Mouse (Mus musculus) midbrain, embryonic 11.5 days (tissue): Measurements from ENCODE around the gene Hsd11b2. TPM values are rescaled to one million over a fixed set of nuclear protein-coding genes. Genes with fewer than 3 reads are reported as not detected.
A peak's percentile ranks its signal among the peaks of the same experiment; 100 is the strongest.
"Not testable (repeated sequence)": the region's sequence is repeated elsewhere in the genome, so short reads cannot be mapped to it uniquely, and the experiment has no call there.

ENCODE experiments used
- ATAC-seq: fragments of 200-750 bp; cut with Nextera tagmentation; 2 replicates; pipeline ENCODE4 v1.8.0; 2017; ENCODE audit warnings: moderate TSS enrichment, moderate library complexity; ENCODE audit not compliant: low FRiP score
- DNase-seq: peaks from one replicate; pipeline ENCODE4 v3.0.0; 2015; ENCODE audit warnings: low spot score; ENCODE audit errors: missing footprints
- H3K27ac ChIP-seq: fragments of 300-500 bp; sonication (generic); 2 replicates; pipeline ENCODE4 v1.5.1; 2014; ENCODE audit warnings: low read depth, low read length
- H3K27me3 ChIP-seq: fragments of 300-500 bp; sonication (generic); 2 replicates; pipeline ENCODE4 v1.6.1; 2014; ENCODE audit warnings: mild to moderate bottlenecking, low read length, moderate library complexity, mixed read lengths; ENCODE audit not compliant: control insufficient read depth, insufficient read depth
- H3K36me3 ChIP-seq: fragments of 300-500 bp; sonication (generic); 2 replicates; pipeline ENCODE4 v1.6.1; 2014; ENCODE audit warnings: mild to moderate bottlenecking, low read length, moderate library complexity, mixed read lengths; ENCODE audit not compliant: control insufficient read depth, insufficient read depth
- H3K4me1 ChIP-seq: fragments of 300-500 bp; sonication (generic); 2 replicates; pipeline ENCODE4 v1.6.1; 2014; ENCODE audit warnings: low read length; ENCODE audit not compliant: control insufficient read depth, insufficient read depth
- H3K4me2 ChIP-seq: fragments of 300-500 bp; sonication (generic); 2 replicates; pipeline ENCODE4 v1.6.1; 2014; ENCODE audit warnings: mild to moderate bottlenecking, moderate library complexity
- H3K4me3 ChIP-seq: fragments of 300-500 bp; sonication (generic); 2 replicates; pipeline ENCODE4 v1.5.1; 2014; ENCODE audit warnings: low read depth, low read length
- H3K9ac ChIP-seq: fragments of 300-500 bp; sonication (generic); 2 replicates; pipeline ENCODE4 v1.6.1; 2014; ENCODE audit warnings: low read length
- H3K9me3 ChIP-seq: fragments of 300-500 bp; sonication (generic); 2 replicates; pipeline ENCODE4 v1.6.1; 2016; ENCODE audit warnings: low read length; ENCODE audit not compliant: control insufficient read depth
- WGBS: fragments of 180-500 bp; shearing (Covaris S2); extraction: QIAGEN DNeasy Blood & Tissue Kit; methylation state at CpG from one replicate; pipeline ENCODE4 v1.1.7; 2014; 5-methylcytosine and 5-hydroxymethylcytosine counted together
- polyA plus RNA-seq: library from polyadenylated mRNA; unstranded; fragments of >200 nt; fragmentation: Nextera tagmentation; extraction: Ambion mirVana; gene quantifications from 2 replicates; pipeline ENCODE4 v1.2.1, GENCODE M21; 2014

Gene Hsd11b2
- polyA plus RNA-seq, 1 experiment from 2014 or later: 24.3 TPM

- no peaks in the 10 kb centered on the region for H3K36me3 ChIP-seq
- DNase-seq (peak; percentile 93), ATAC-seq (peak; percentile 52; the same call in 1 of the 2 replicates)
- no peaks in the 10 kb centered on the region for H3K9me3 ChIP-seq
- no peak overlapping the region for H3K4me3 ChIP-seq
- H3K27ac ChIP-seq: no peak overlapping the region
- no peaks in the 10 kb centered on the region for H3K4me1 ChIP-seq
- H3K9ac ChIP-seq: no peak overlapping the region
- no peaks in the 10 kb centered on the region for H3K27me3 ChIP-seq
- no peak overlapping the region for H3K4me2 ChIP-seq
These were observed 35.5 kb downstream of the Hsd11b2 start for GRCm38 (mm10) chr8:105554087-105554486.

GRCm38 (mm10) chr8:105555230-105555629, 36.7 kb downstream of the Hsd11b2 start:
- Histone ChIP-seq H3K9me3 (no peaks in the 10 kb centered on the region), H3K4me1 (no peaks in the 10 kb centered on the region), H3K27ac (no peak overlapping the region), H3K27me3 (no peaks in the 10 kb centered on the region), H3K9ac (no peak overlapping the region), H3K36me3 (no peaks in the 10 kb centered on the region), H3K4me2 (no peak overlapping the region), H3K4me3 (no peak overlapping the region)
- ATAC-seq (no peak), DNase-seq (no peak)
- 71% methylated on average over 3 of the region's 3 CpGs for WGBS

DNA sequence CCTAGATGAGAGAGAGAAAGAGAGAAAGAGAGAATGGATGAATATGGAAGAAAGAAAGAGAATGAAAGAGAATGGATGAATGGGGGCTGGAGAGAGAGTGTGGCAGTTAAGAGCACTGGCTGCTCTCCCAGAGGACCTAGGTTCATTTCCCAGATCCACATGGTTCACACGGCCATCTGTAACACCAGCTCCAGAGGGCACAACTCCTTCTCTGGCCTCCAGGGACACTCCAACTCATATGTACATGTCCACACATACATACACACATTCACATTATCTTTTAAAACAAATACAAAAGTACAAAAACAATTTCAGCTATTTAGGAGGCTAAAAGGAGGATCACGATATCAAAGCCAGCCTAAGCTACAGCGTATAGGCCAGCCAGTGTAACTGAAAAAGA, 44.3 kb downstream of the Hsd11b2 start:
- no peaks in the 10 kb centered on the region for H3K9me3 ChIP-seq
- no peak overlapping the region for H3K4me3 ChIP-seq
- no peak overlapping the region for H3K4me2 ChIP-seq
- peaks cover 6% of the 10 kb centered on the region for H3K4me1 ChIP-seq
- WGBS: 92% methylated on average over 3 of the region's 3 CpGs
- H3K9ac ChIP-seq: no peak overlapping the region
- ATAC-seq (no peak), DNase-seq (no peak)
- H3K27ac ChIP-seq: no peak overlapping the region
- H3K27me3 ChIP-seq: no peaks in the 10 kb centered on the region
- H3K36me3 ChIP-seq: no peaks in the 10 kb centered on the region

DNA sequence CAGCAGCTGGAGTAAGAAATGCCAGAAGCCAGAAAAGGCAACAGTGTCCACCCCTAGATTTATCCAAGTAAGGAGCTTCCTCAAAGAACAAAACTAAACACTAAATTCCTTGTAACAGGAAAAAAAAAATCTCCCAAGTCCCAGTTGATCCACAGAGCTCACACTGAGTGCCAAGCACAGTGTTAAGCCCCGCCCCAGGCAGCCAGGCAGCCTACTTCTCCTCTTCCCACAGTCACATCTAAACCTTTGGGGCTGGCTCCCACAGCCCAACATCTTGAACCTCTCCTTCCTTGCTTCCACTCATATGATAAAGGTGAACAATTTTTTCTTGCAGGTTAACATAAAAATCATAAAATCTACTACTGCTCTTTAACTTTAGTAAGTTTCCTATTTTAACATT, 45.3 kb downstream of the Hsd11b2 start:
- H3K9me3 ChIP-seq: no peaks in the 10 kb centered on the region
- no peak overlapping the region for H3K4me2 ChIP-seq
- H3K4me1 ChIP-seq: peaks cover 6% of the 10 kb centered on the region
- H3K27me3 ChIP-seq: no peaks in the 10 kb centered on the region
- DNase-seq (no peak), ATAC-seq (no peak)
- no peaks in the 10 kb centered on the region for H3K36me3 ChIP-seq
- H3K4me3 ChIP-seq: no peak overlapping the region
- H3K27ac ChIP-seq: no peak overlapping the region
- WGBS: 96% methylated on average over 1 of the region's 1 CpGs
- H3K9ac ChIP-seq: no peak overlapping the region

GRCm38 (mm10) chr8:105564573-105565229, 46.1 kb downstream of the Hsd11b2 start:
- H3K4me2 ChIP-seq: peak overlapping the region; percentile 93
- H3K4me1 ChIP-seq, H3K9me3 ChIP-seq, H3K36me3 ChIP-seq, DNase-seq, H3K27me3 ChIP-seq, H3K27ac ChIP-seq, ATAC-seq: not testable (repeated sequence)
- WGBS: 82% methylated on average over 9 of the region's 9 CpGs
- peak overlapping the region; percentile 84; the same call in 1 of the 2 replicates for H3K9ac ChIP-seq
- H3K4me3 ChIP-seq: peak overlapping the region; percentile 80

- H3K4me3 ChIP-seq: peak overlapping the region; percentile 80
- peak overlapping the region; percentile 84 for H3K9ac ChIP-seq
- H3K36me3 ChIP-seq: no peaks in the 10 kb centered on the region
- peak overlapping the region; percentile 93 for H3K4me2 ChIP-seq
- peak; percentile 88 for DNase-seq
- under 1% methylated on average over 31 of the region's 31 CpGs for WGBS
- no peaks in the 10 kb centered on the region for H3K9me3 ChIP-seq
- H3K27me3 ChIP-seq: no peaks in the 10 kb centered on the region
- peaks cover 6% of the 10 kb centered on the region for H3K4me1 ChIP-seq
- H3K27ac ChIP-seq: peak overlapping the region; percentile 46; the same call in 1 of the 2 replicates
- peak; percentile 83 for ATAC-seq
These were observed 46.9 kb downstream of the Hsd11b2 start for GRCm38 (mm10) chr8:105565401-105565881.

DNA sequence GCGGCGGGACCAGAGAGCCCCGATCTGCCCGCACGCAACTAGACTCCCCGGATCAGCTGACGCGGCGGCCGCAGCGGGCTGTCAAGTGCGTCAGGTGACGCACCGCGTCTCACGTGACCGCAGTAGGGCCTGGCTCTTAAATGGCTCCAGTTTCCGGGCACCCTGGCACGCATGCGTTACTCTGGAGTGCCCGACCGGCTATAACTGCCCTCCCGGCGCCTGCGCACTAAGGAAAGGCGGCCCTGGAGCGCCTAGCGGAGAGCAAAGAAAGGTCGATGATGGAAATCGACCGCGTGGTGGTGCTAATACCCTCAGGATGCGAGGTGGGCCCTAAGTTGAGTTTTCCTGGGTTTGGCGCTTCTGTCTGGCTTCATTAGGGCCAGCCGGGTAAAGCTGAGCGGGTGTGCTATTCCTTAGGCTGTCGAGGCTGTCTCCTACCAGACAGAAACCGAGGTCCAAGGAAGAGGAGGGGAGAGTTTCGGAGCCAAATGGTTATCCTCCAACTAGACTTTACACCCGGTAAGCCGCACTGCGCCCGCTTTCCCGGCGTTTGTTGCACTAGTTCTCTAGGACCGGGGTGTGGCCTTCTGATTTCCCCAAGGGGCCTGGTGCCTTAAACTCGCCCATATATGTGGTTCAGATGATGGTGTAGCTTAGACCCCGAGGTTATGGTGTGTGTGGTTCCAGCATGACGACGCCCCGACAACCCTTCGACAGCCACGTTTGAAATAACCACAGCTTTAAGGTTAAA, 47.6 kb downstream of the Hsd11b2 start, which contains the start of gene Atp6v0d1:
Gene Atp6v0d1, minus strand, starts transcription at position 96 of the 751 bp plus-strand sequence.
- no peaks in the 10 kb centered on the region for H3K9me3 ChIP-seq
- WGBS: 4% methylated on average over 53 of the region's 53 CpGs
- peak within 1 kb of the TSS; percentile 84 for H3K9ac ChIP-seq
- peak; percentile 99 for ATAC-seq
- peak within 1 kb of the TSS; percentile 46; the same call in 1 of the 2 replicates for H3K27ac ChIP-seq
- peak; percentile 99 for DNase-seq
- H3K27me3 ChIP-seq: no peaks in the 10 kb centered on the region
- H3K4me2 ChIP-seq: peak within 1 kb of the TSS; percentile 93
- H3K4me1 ChIP-seq: peaks cover 6% of the 10 kb centered on the region
- peak within 1 kb of the TSS; percentile 80 for H3K4me3 ChIP-seq
- H3K36me3 ChIP-seq: no peaks in the 10 kb centered on the region

DNA sequence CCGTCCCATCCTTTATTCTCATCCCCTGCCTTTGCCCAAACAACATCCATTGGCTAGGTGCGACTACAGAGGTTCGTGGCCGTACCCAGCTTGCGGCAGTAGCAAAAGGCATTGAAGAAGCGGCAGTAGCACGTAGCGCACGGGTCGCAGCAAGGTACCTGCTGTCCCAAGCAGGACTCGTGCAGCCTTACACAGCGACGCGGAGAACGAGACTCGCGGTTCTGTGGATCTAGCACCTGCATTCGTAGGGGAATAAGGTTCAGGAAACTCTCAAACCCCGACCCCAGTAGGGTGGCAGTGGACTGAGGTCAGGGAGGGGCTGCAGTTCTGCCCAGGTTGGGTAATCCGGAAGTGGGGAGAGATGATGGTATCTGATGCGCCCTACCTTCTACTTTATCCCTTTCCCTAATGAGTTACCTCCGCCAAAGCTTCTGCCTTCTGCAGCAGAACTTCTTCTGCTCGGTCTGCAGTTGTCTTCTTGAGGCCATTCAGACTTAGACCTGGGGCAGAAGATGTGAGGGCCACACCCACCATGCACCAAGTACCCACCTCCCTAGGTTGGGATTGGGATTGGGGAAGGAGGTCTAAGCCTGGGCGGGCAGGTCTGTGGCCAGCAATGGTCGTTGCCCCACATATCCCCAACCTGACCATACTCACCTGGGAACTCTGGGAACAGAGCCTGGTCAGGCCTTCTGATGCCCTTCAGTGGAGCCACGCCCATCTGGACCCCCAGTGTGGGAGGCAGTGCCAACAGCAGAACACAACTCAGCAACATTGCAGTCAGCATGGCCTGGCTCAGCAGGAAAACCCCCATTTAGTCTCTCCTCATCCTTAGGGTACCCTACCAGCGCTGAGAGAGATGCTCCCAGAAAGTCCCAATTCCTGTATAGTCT, 48.4 kb downstream of the Hsd11b2 start:
- Histone ChIP-seq H3K9me3 (no peaks in the 10 kb centered on the region), H3K4me3 (peak overlapping the region; percentile 80), H3K36me3 (no peaks in the 10 kb centered on the region), H3K27me3 (no peaks in the 10 kb centered on the region), H3K4me1 (peaks cover 6% of the 10 kb centered on the region), H3K9ac (peak overlapping the region; percentile 64), H3K27ac (no peak overlapping the region), H3K4me2 (peak overlapping the region; percentile 50)
- DNase-seq (peak; percentile 87), ATAC-seq (no peak)
- 26% methylated on average over 27 of the region's 27 CpGs for WGBS
